Comparison of ENCODE assay signal across 22 mouse cellular contexts in the genomic region with DNA sequence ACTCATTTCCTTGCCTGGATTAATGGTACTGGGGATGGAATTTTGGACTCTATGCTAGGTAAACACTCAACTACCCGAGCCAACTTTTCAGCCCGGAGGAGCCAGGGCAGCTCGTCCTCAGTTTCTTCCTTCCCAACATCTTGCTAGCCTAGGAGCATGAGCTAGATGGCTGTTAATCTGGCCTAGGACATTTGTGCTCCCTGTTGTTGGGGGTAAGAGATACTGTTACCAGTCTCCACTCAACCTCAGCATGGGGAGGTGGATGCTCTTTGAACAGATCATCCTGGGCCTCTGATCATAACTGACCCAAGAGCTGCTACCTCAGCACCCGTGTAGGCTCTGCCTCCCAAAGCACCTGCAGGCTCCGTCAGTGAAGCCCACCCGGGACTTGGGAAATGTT. TPM values are rescaled to one million over a fixed set of nuclear protein-coding genes. Genes with fewer than 3 reads are reported as not detected.
A peak's percentile ranks its signal among the peaks of the same experiment; 100 is the strongest.
DNase-seq lines count a peak whose midpoint lies in the region; ATAC-seq and TF ChIP-seq lines count a peak whose summit lies in the region.
"Had no signal": no experiment of that assay in that cellular context is flagged by ENCODE, and none has a peak within 500 bp of the region (broad histone marks: within the 10 kb centered on the region; RNA-seq: fewer than 3 reads in every experiment).

No protein-coding gene starts in this region.

- peaks cover 55% of the 10 kb centered on the region for H3K4me1 ChIP-seq in heart, embryonic 10.5 days
- no peaks in the 10 kb centered on the region for H3K4me1 ChIP-seq in lung, postnatal 0 days (ENCODE audit: insufficient read depth, low read depth, low read length)
- H3K4me1 ChIP-seq: embryonic facial prominence, embryonic 13.5 days; embryonic facial prominence, embryonic 15.5 days; forebrain, embryonic 10.5 days; forebrain, embryonic 12.5 days had no signal

- no peak for ATAC-seq in lung, postnatal 0 days
- ATAC-seq: forebrain, embryonic 14.5 days had no signal

- no peaks in the 10 kb centered on the region for H3K9me3 ChIP-seq in heart, embryonic 10.5 days
- H3K9me3 ChIP-seq in lung, postnatal 0 days (ENCODE audit: low read length), result no peaks in the 10 kb centered on the region
- H3K9me3 ChIP-seq: embryonic facial prominence, embryonic 13.5 days; embryonic facial prominence, embryonic 15.5 days; forebrain, embryonic 10.5 days; forebrain, embryonic 12.5 days had no signal

- H3K4me2 ChIP-seq in lung, postnatal 0 days (replicated peaks; ENCODE audit: low read depth, low read length), result no peak overlapping the region
- H3K4me2 ChIP-seq: embryonic facial prominence, embryonic 13.5 days; embryonic facial prominence, embryonic 15.5 days; forebrain, embryonic 12.5 days had no signal

- intact Hi-C loops in heart, postnatal 10 days (cut with DNase I), result no loop called here

- TF ChIP-seq CTCF in lung, postnatal 0 days (IDR thresholded peaks at IDR 0.05), result no peak

- no peaks in the 10 kb centered on the region for H3K27me3 ChIP-seq in heart, embryonic 10.5 days (ENCODE audit: insufficient read depth, poor library complexity, severe bottlenecking)
- H3K27me3 ChIP-seq in lung, postnatal 0 days (replicated peaks; ENCODE audit: insufficient read depth, low read length), result no peaks in the 10 kb centered on the region
- H3K27me3 ChIP-seq: embryonic facial prominence, embryonic 13.5 days; embryonic facial prominence, embryonic 15.5 days; forebrain, embryonic 12.5 days had no signal

- H3K4me3 ChIP-seq in heart, embryonic 10.5 days, result no peak overlapping the region
- H3K4me3 ChIP-seq in lung, postnatal 0 days (ENCODE audit: low read depth, low read length), result no peak overlapping the region
- H3K4me3 ChIP-seq: embryonic facial prominence, embryonic 13.5 days; embryonic facial prominence, embryonic 15.5 days; erythroblast, embryonic 14.5 days; forebrain, embryonic 10.5 days; forebrain, embryonic 12.5 days had no signal

- H3K9ac ChIP-seq in lung, postnatal 0 days (replicated peaks; ENCODE audit: low read depth), result no peak overlapping the region
- H3K9ac ChIP-seq: embryonic facial prominence, embryonic 13.5 days; embryonic facial prominence, embryonic 15.5 days; forebrain, embryonic 12.5 days had no signal

- peak overlapping the region; percentile 57; the same call in 1 of the 2 replicates for H3K27ac ChIP-seq in heart, embryonic 10.5 days
- no peak overlapping the region for H3K27ac ChIP-seq in lung, postnatal 0 days (ENCODE audit: low read length)
- H3K27ac ChIP-seq: embryonic facial prominence, embryonic 13.5 days; embryonic facial prominence, embryonic 15.5 days; forebrain, embryonic 10.5 days; forebrain, embryonic 12.5 days had no signal

- DNase-seq in heart, embryonic 10.5 days (ENCODE audit: low spot score), result peak; percentile 56
- no peak for DNase-seq in heart, postnatal 10 days
- DNase-seq in kidney, postnatal 25 days, result peak; percentile 1 to 37
- DNase-seq in kidney, postnatal 4 days, result no peak
- DNase-seq in lung, postnatal 0 days (ENCODE audit: low spot score), result peak; percentile 27
- DNase-seq in lung, adult 18-20 months, result no peak
- DNase-seq: adrenal gland, adult 2 months; adrenal gland, postnatal 10 days; adrenal gland, postnatal 25 days; cerebellum, adult 11 months; cerebellum, adult 18-20 months; cerebellum, adult 8-10 months; cerebellum, adult 9-11 months; cerebellum, postnatal 14 days; cerebellum, postnatal 36 days; embryo, embryonic 11 days had no signal

- H3K36me3 ChIP-seq in heart, embryonic 10.5 days, result peaks cover 26% of the 10 kb centered on the region
- no peaks in the 10 kb centered on the region for H3K36me3 ChIP-seq in lung, postnatal 0 days (ENCODE audit: insufficient read depth, low read length)
- H3K36me3 ChIP-seq: embryonic facial prominence, embryonic 13.5 days; embryonic facial prominence, embryonic 15.5 days had no signal

- TF ChIP-seq EP300 in lung, postnatal 0 days (IDR thresholded peaks at IDR 0.05), result no peak

- 90% methylated on average over 6 of the region's 6 CpGs for WGBS in heart, embryonic 10.5 days
- 71% methylated on average over 6 of the region's 6 CpGs for WGBS in lung, postnatal 0 days

RNA-seq across cellular contexts. Expression of gene Tmem185b, which starts 17.4 kb away (rescaled TPM):
- 22.3 and 24.8 TPM in 2 replicates for polyA plus RNA-seq in heart, embryonic 10.5 days (2016; fragmentation: Nextera tagmentation; extraction: Ambion mirVana)
- 10 to 100 TPM; 16.3 to 19.8 TPM for total RNA-seq in heart, postnatal 10 days (2021)
- 23.1 and 25.8 TPM in 2 replicates for polyA plus RNA-seq in lung, postnatal 0 days (2015; fragmentation: Nextera tagmentation; extraction: Ambion mirVana)

RNA-seq across cellular contexts. Expression of gene Ralb, which starts 38.7 kb away (rescaled TPM):
- polyA plus RNA-seq in heart, embryonic 10.5 days (2016; fragmentation: Nextera tagmentation; extraction: Ambion mirVana), result 176 and 192 TPM in 2 replicates
- 10 to 100 TPM; 48.8 to 56.6 TPM for total RNA-seq in heart, postnatal 10 days (2021)
- 151 and 177 TPM in 2 replicates for polyA plus RNA-seq in lung, postnatal 0 days (2015; fragmentation: Nextera tagmentation; extraction: Ambion mirVana)

Comparison
In these comparisons a context has a peak if more than half of its experiments do, and no peak if none do; other contexts are left out.
1. DNase-seq: peak in heart, embryonic 10.5 days (single experiment), kidney, postnatal 25 days (2 of 2) and lung, postnatal 0 days (single experiment); none in heart, postnatal 10 days (0 of 2), kidney, postnatal 4 days (0 of 2) and lung, adult 18-20 months (0 of 2).